Mouse (Mus musculus) CH12.LX (cell line): ENCODE results near the gene BC034090. TPM values are rescaled to one million over a fixed set of nuclear protein-coding genes. Genes with fewer than 3 reads are reported as not detected.

Source experiments
- DNase-seq: peaks from one replicate; pipeline ENCODE4 v3.0.0-alpha.2; 2013; ENCODE audit errors: extremely low read depth
- H3K27ac ChIP-seq: 2 replicates; pipeline ENCODE4 v1.5.1; 2012; ENCODE audit warnings: low read depth, mild to moderate bottlenecking, control low read depth, moderate library complexity; ENCODE audit not compliant: insufficient read depth
- H3K27me3 ChIP-seq: replicated peaks from 2 replicates; pipeline ENCODE3; 2012; ENCODE audit warnings: inconsistent platforms
- H3K36me3 ChIP-seq, 2 experiments: replicated peaks in 1 of 2; 2 replicates each; pipeline versions ENCODE3 to v1.6.1; 2012; ENCODE audit warnings: inconsistent platforms in 1 of 2, low read length in 1 of 2, mild to moderate bottlenecking in 1 of 2, mixed read lengths in 1 of 2, moderate library complexity in 1 of 2; ENCODE audit not compliant: control insufficient read depth in 1 of 2, insufficient read depth in 1 of 2
- H3K4me1 ChIP-seq, 2 experiments: 2 replicates each; pipeline ENCODE4 v1.6.1; 2012; ENCODE audit warnings: inconsistent platforms in 1 of 2, moderate library complexity in 1 of 2; ENCODE audit not compliant: insufficient read depth in 2 of 2, control insufficient read depth in 1 of 2
- H3K4me2 ChIP-seq: 2 replicates; pipeline ENCODE4 v1.6.1; 2012; ENCODE audit warnings: low read depth, mild to moderate bottlenecking, control low read depth; ENCODE audit not compliant: poor library complexity, insufficient read depth, severe bottlenecking
- H3K4me3 ChIP-seq, 3 experiments: fragments of 150-350 bp in 1 of 3; sonication (generic) in 1 of 3; replicated peaks in 1 of 3; 2 replicates each; pipeline versions ENCODE3 to v1.5.1; 2011 to 2012; ENCODE audit warnings: low read depth in 2 of 3, low read length in 2 of 3, mild to moderate bottlenecking in 2 of 3, moderate library complexity in 2 of 3, control low read depth in 1 of 3, improper control_type of control experiment in 1 of 3, inconsistent platforms in 1 of 3, mixed read lengths in 1 of 3; ENCODE audit not compliant: poor library complexity in 1 of 3
- H3K79me2 ChIP-seq: replicated peaks from 2 replicates; pipeline ENCODE4 v1.6.1; 2012; ENCODE audit warnings: mild to moderate bottlenecking, moderate library complexity; ENCODE audit not compliant: control insufficient read depth, poor library complexity, insufficient read depth, severe bottlenecking; ENCODE audit errors: extremely low read depth
- H3K9ac ChIP-seq: 2 replicates; pipeline ENCODE4 v1.6.1; 2012; ENCODE audit warnings: low read depth, mild to moderate bottlenecking, control low read depth, moderate library complexity; ENCODE audit not compliant: insufficient read depth
- H3K9me3 ChIP-seq: replicated peaks from 2 replicates; pipeline ENCODE3; 2012; ENCODE audit warnings: low read length, inconsistent platforms, mixed read lengths
- E2F4 ChIP-seq: IDR thresholded peaks from 2 replicates; pipeline ENCODE4 v1.6.1; 2011; ENCODE audit warnings: low read depth, low read length, improper control_type of control experiment; ENCODE audit not compliant: insufficient replicate concordance
- EP300 ChIP-seq: IDR thresholded peaks from 2 replicates; pipeline ENCODE4 v1.6.1; 2011; ENCODE audit warnings: low read length, improper control_type of control experiment
- HCFC1 ChIP-seq: IDR thresholded peaks from 2 replicates; pipeline ENCODE4 v1.6.1; 2012; ENCODE audit warnings: low read depth, mild to moderate bottlenecking, inconsistent platforms, low read length, improper control_type of control experiment
- IRF4 ChIP-seq: IDR thresholded peaks from 2 replicates; pipeline ENCODE4 v1.6.1; 2014; ENCODE audit warnings: low read depth, mild to moderate bottlenecking, inconsistent platforms, low read length, improper control_type of control experiment
- JUN ChIP-seq: IDR thresholded peaks from 2 replicates; pipeline ENCODE4 v1.6.1; 2011; ENCODE audit warnings: low read depth, mild to moderate bottlenecking, low read length, improper control_type of control experiment, moderate library complexity; ENCODE audit not compliant: insufficient read depth
- MAFK ChIP-seq: IDR thresholded peaks from 2 replicates; pipeline ENCODE4 v1.6.1; 2011; ENCODE audit warnings: low read length, improper control_type of control experiment; ENCODE audit not compliant: insufficient replicate concordance
- MAX ChIP-seq: IDR thresholded peaks from 2 replicates; pipeline ENCODE4 v1.6.1; 2011; ENCODE audit warnings: low read length, improper control_type of control experiment
- MEF2A ChIP-seq: IDR thresholded peaks from 2 replicates; pipeline ENCODE4 v1.6.1; 2014; ENCODE audit warnings: low read depth, mild to moderate bottlenecking, inconsistent platforms, low read length, improper control_type of control experiment, borderline replicate concordance
- MYC ChIP-seq: IDR thresholded peaks from 2 replicates; pipeline ENCODE4 v1.6.1; 2011; ENCODE audit warnings: low read depth, mild to moderate bottlenecking, improper control_type of control experiment, low read length
- PAX5 ChIP-seq: IDR thresholded peaks from 2 replicates; pipeline ENCODE4 v1.6.1; 2012; ENCODE audit warnings: low read length, inconsistent platforms, mixed read lengths
- POLR2A ChIP-seq: IDR thresholded peaks from 2 replicates; pipeline ENCODE4 v1.6.1; 2011; ENCODE audit warnings: low read depth, mild to moderate bottlenecking, improper control_type of control experiment, low read length
- POLR2AphosphoS2 ChIP-seq: IDR thresholded peaks from 2 replicates; pipeline ENCODE4 v1.6.1; 2011; ENCODE audit warnings: low read depth, low read length, improper control_type of control experiment
- RCOR1 ChIP-seq: conservative IDR thresholded peaks from 2 replicates; pipeline ENCODE4 v1.6.1; 2012; ENCODE audit warnings: low read depth, mild to moderate bottlenecking, inconsistent platforms, low read length, improper control_type of control experiment
- TCF12 ChIP-seq: IDR thresholded peaks from 2 replicates; pipeline ENCODE4 v1.6.1; 2014; ENCODE audit warnings: low read depth, mild to moderate bottlenecking, inconsistent platforms, low read length, improper control_type of control experiment
- USF2 ChIP-seq: conservative IDR thresholded peaks from 2 replicates; pipeline ENCODE4 v1.6.1; 2011; ENCODE audit warnings: low read depth, low read length, improper control_type of control experiment
- dilution Hi-C: fragments of 300-500 bp; cut with MboI; formaldehyde crosslinking; loops from 2 replicates; pipeline ENCODE4 v1.14.3; 2020; ENCODE audit warnings: low sequenced_read_pairs; ENCODE audit not compliant: extremely low pct_unique_long_range_greater_than_20kb, extremely low pct_ligation_motif_present
- in situ Hi-C: fragments of 300-500 bp; cut with MboI; formaldehyde crosslinking; loops from 3 replicates; pipeline ENCODE4 v1.14.3; 2019; ENCODE audit warnings: low sequenced_read_pairs, low pct_ligation_motif_present, low pct_unique_long_range_greater_than_20kb, mixed read lengths
- polyA plus RNA-seq: library from polyadenylated mRNA; unstranded; fragments of >175 nt; gene quantifications from 2 replicates; pipeline ENCODE4 v1.2.1, GENCODE M21; 2012; ENCODE audit warnings: low read depth; ENCODE audit not compliant: insufficient read length
- total RNA-seq, 2 experiments: library from RNA; depleted of rRNA; stranded (reverse); fragments of 300-350 nt in 1 of 2; fragments of >200 nt in 1 of 2; gene quantifications; 2 replicates each; pipeline ENCODE4 v1.2.3; 2012 to 2014

The BC034090 gene
- total and polyA plus RNA-seq, 3 experiments = 1.6 to 4.6 (median 3.0) TPM

- H3K36me3 ChIP-seq = peaks cover 3 to 32% of the 10 kb centered on the region in 2 experiments
- no peak for DNase-seq
- TF ChIP-seq USF2 = no peak
- TF ChIP-seq MAX = no peak
- no peak for TF ChIP-seq RCOR1
- TF ChIP-seq PAX5 = no peak
- TF ChIP-seq JUN = no peak
- TF ChIP-seq MAFK = no peak
- no peak for TF ChIP-seq POLR2A
- no peak for TF ChIP-seq IRF4
- no peak for TF ChIP-seq MEF2A
- no peak for TF ChIP-seq POLR2AphosphoS2
- no peak for TF ChIP-seq HCFC1
- no peak for TF ChIP-seq EP300
- TF ChIP-seq MYC = no peak
- no peak for TF ChIP-seq TCF12
- no peak for TF ChIP-seq E2F4
- H3K4me3 ChIP-seq = no peak overlapping the region
- H3K4me1 ChIP-seq = peaks cover 7 to 13% of the 10 kb centered on the region in 2 experiments; a peak in 2 of 4 replicates
- H3K27me3 ChIP-seq = no peaks in the 10 kb centered on the region
- peaks cover 40% of the 10 kb centered on the region for H3K79me2 ChIP-seq
- in situ Hi-C loops = no loop called here
- dilution Hi-C loops = no loop called here
- H3K4me2 ChIP-seq = no peak overlapping the region
- no peaks in the 10 kb centered on the region for H3K9me3 ChIP-seq
- H3K9ac ChIP-seq = no peak overlapping the region
- no peak overlapping the region for H3K27ac ChIP-seq
Observed at GRCm38 (mm10) chr1:155167453-155167852, 76.8 kb downstream of the BC034090 start.

Other genes starting within 250 kb of the BC034090 start
- gene Ier5, start 144.8 kb downstream of the BC034090 start, total RNA-seq (2012; rRNA removed) = 53.0 and 59.3 TPM in 2 replicates
- 47.7 and 54.2 TPM in 2 replicates for gene Ier5, start 144.8 kb downstream of the BC034090 start, total RNA-seq (2014; rRNA removed)
- gene Ier5, start 144.8 kb downstream of the BC034090 start, polyA plus RNA-seq = 58.8 and 59.7 TPM in 2 replicates
- gene Mr1, start 97.6 kb downstream of the BC034090 start, total RNA-seq (2012; rRNA removed) = 3.5 and 4.3 TPM in 2 replicates
- 7.1 and 7.9 TPM in 2 replicates for gene Mr1, start 97.6 kb downstream of the BC034090 start, total RNA-seq (2014; rRNA removed)
- gene Mr1, start 97.6 kb downstream of the BC034090 start, polyA plus RNA-seq = 6.1 and 7.6 TPM in 2 replicates
- 26.4 and 31.8 TPM in 2 replicates for gene Stx6, start 85.7 kb downstream of the BC034090 start, total RNA-seq (2012; rRNA removed)
- 26.0 and 30.8 TPM in 2 replicates for gene Stx6, start 85.7 kb downstream of the BC034090 start, total RNA-seq (2014; rRNA removed)
- gene Stx6, start 85.7 kb downstream of the BC034090 start, polyA plus RNA-seq = 33.4 and 35.3 TPM in 2 replicates
- gene Xpr1, start 173.0 kb upstream of the BC034090 start, total RNA-seq (2012; rRNA removed) = 6.2 and 7.7 TPM in 2 replicates
- gene Xpr1, start 173.0 kb upstream of the BC034090 start, total RNA-seq (2014; rRNA removed) = 8.1 and 9.6 TPM in 2 replicates
- 12.3 and 13.1 TPM in 2 replicates for gene Xpr1, start 173.0 kb upstream of the BC034090 start, polyA plus RNA-seq